Mouse (Mus musculus) gastrocnemius, adult 8-10 months (tissue): Measurements from ENCODE around the gene Tcf7l1. TPM values are rescaled to one million over a fixed set of nuclear protein-coding genes. Genes with fewer than 3 reads are reported as not detected.

Source experiments
- DNase-seq, 2 experiments: peaks; one replicate each; pipeline ENCODE4 v3.0.0; 2022; ENCODE audit warnings: low spot score in 2 of 2
- total RNA-seq, 4 experiments: library from RNA; stranded (reverse); gene quantifications; 2 replicates each; pipeline ENCODE4 v1.2.4; 2022

The Tcf7l1 gene
- total RNA-seq, 4 experiments from 2014 or later = 3.0 to 5.0 (median 4.2) TPM

DNA sequence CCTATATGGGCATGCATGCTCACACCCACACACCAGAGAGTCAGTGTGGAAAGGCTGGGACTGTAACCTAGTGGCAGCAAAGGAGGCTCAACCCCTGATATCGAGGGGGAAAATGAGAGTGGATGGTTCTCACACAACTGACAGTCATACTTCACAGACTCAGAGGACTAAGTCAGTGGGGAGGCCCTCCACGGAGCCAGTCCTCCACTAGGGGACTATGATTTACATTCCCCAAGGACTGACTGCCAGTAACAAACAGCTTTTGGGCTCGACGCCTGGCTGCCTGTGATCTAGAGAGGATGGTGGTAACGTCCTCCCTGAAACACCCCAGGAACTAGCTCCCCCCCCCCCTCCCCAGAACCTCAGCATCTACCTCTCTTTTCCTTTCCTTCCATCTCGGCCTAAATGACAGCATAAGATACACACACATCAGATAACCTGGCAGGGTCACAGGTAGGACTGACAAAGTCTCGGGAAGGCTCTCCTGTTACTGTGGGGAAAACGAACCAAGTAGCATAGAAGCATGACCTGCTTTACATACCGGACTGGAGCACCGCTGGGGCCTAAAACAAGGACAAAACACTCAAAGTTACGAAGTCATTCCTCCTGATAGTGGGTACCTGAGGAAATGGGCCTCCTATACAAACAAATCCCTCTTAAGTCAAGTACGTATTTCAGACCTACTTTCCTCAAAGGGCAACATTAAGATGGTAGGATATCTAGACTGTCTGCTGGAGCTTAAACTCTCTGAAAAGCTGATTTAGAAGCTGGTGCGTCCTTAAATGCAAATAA lies 191.8 kb downstream of the Tcf7l1 start:
- no peak for DNase-seq

- DNase-seq = no peak
Measured at GRCm38 (mm10) chr6:72593914-72594313, 195.1 kb downstream of the Tcf7l1 start.

- peak; percentile 61 to 68 for DNase-seq
Measured at GRCm38 (mm10) chr6:72593011-72593803, 195.8 kb downstream of the Tcf7l1 start.

- DNase-seq = no peak
Measured at GRCm38 (mm10) chr6:72590111-72590510, 198.9 kb downstream of the Tcf7l1 start.

DNA sequence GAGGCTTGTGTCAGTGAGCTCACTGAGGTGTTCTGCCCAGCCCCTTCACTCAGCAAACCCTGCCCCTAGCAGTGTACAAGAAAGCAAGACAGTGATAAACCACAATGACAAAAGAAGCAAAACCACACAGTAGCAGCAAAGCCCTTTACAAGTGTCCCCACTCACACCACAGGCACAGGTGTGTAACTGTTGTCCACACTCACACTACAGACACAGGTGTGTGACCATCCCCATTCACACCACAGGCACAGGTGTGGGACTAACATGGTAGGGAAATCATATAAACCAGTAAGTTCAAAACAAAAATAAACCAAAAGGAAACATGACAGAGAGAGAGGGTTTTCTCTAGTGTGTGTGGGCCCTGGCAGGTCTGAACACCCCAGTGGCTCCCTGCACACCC lies 200.7 kb downstream of the Tcf7l1 start:
- no peak for DNase-seq

DNA sequence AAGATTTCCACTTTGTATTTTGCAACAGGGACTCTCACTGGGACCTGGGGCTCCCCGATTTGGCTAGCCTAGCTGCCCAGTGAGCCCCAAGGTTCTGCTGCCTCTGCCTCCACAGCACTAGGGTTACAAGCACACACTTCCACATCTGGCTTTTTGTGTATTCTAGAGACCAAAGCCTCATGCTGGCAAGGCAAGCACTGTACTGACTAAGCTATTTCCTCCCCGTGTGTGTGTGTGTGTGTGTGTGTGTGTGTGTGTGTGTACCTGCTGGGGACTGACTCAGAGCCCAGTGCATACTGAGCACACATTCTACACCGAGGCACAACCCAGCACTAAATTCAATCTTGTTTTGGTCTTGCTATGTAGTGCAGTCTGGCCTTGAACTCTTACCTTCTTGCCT lies 202.4 kb downstream of the Tcf7l1 start:
- DNase-seq = no peak

GRCm38 (mm10) chr6:72584154-72584553 lies 204.9 kb downstream of the Tcf7l1 start:
- no peak for DNase-seq

DNA sequence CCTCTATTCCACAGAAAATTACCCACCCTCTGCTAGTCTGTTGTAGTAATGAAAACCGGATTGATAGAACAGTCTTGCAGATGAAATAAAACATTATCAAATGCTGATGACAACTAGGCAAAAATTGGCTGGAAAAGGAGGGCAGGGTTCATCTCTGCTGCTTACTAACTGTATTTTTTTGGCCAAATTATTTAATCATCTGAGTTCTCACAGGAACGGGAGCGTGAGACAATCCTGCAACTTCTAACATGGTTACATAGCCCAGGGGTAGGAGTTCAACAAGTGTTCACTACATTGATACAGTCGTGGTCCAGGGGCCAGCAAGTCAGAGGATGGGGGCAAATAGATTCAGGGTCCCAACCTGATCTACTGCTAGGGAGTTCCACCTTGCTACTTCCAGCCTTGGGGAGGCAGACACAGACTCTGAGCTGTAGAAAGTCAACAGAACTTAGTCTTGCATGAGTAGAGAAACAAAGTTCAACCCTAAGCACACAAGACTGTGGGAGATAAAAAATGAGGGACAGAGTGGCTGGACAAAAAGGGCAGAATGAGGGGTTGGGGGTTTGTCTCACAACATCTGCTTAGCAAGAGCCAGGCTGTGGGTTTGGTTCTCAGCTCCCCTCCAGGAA lies 205.7 kb downstream of the Tcf7l1 start:
- no peak for DNase-seq

DNA sequence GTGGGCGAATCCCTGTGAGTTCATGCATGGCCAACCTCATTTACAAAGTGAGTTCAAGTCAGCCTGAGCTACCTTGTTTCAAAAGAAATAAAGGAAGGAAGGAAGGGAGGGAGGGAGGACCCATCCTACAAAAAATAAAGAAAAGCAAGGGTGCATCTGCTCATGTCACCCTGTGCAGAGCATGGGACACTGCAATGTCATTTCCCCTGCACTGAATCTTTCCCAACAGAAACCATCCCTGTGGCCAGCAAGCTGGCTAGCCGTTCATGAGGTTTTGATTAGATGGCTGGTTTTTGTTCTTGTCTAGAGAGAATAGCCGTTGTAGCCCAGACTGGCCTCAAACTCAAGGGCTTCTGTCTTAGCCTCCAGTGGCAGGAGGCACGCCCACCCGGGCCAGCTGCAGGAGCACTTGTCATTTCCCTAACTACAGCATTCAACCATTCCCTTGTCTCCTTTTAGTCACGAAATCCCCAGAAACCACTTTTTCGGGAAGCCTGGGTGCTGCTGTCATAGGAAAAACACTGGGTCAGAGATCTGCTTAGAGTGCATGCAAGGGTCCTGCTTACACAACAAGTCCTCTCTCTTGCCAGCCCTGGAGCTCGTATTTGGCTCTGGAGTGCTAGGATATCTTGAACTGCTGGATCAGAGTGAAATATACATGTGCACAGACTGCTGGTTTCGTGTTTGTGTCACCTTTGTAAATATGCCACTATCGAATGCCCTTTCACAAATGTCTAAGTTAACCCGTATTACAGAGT lies 207.2 kb downstream of the Tcf7l1 start:
- DNase-seq = peak in 1 of 2 experiments; percentile 50

Other genes starting within 250 kb of the Tcf7l1 start
- gene Capg, start 244.9 kb downstream of the Tcf7l1 start, total RNA-seq = 10 to 100 TPM in 1 of 4 experiments, 1 to 10 TPM in 3; 8.5 to 12.4 (median 9.0) TPM
- 1 to 10 TPM; 7.9 to 8.9 (median 8.2) TPM for gene Elmod3, start 190.8 kb downstream of the Tcf7l1 start, total RNA-seq
- gene Retsat, start 190.8 kb downstream of the Tcf7l1 start, total RNA-seq = 10 to 100 TPM; 64.4 to 72.3 (median 68.1) TPM
- gene Tgoln1, start 172.3 kb downstream of the Tcf7l1 start, total RNA-seq = 10 to 100 TPM; 24.2 to 28.7 (median 25.4) TPM
- gene Kcmf1, start 110.7 kb upstream of the Tcf7l1 start, total RNA-seq = 100 to 1,000 TPM; 181 to 260 (median 210) TPM
- gene Tmsb10, start 169.5 kb upstream of the Tcf7l1 start, total RNA-seq = 10 to 100 TPM; 16.2 to 39.9 (median 26.6) TPM